Mouse (Mus musculus): ENCODE results near the gene Tmcc1.
A peak's percentile ranks its signal among the peaks of the same experiment; 100 is the strongest.

The Tmcc1 gene

DNA sequence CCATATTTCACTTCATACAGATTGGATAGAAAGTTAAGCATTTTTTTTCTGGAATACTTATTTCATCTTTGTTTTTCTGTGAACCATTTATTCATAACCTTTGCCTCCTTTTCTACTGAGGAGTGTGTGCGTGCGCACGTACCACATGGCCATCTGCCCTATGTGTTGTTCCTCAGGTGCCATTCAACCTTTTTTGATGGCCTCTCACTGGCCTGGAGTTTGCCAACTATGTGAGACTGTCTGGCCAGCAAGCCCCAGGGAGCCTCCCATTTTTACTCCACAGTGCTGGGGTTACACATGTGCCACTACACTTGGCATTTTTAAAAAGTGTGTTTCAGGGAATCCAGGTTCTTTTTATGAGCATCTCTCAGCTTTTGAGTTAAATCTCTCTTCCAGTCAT is 177.4 kb downstream of the Tmcc1 start:
- no peak for DNase-seq (ENCODE audit: low read depth, low spot score)

DNA sequence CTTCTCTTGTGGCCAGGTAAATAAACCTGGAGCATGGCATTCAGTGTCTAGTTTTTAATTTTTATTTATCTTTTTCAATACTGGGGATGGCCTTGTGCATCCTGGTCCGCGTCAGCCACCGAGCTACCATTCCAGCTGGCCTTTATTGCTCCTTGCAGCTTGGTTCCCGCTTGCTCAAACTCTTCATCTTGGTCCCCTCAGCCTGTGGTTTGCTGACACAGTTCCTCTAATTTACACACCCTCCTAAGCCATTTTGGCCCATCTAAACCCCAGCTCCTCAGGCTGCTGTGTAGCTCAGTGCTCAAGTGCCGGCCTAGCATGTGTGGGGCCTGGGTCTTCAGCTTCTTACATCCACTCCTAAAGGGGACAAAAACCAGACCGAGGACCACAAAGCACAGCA is 179.2 kb downstream of the Tmcc1 start:
- DNase-seq (ENCODE audit: low read depth, low spot score) = no peak

DNA sequence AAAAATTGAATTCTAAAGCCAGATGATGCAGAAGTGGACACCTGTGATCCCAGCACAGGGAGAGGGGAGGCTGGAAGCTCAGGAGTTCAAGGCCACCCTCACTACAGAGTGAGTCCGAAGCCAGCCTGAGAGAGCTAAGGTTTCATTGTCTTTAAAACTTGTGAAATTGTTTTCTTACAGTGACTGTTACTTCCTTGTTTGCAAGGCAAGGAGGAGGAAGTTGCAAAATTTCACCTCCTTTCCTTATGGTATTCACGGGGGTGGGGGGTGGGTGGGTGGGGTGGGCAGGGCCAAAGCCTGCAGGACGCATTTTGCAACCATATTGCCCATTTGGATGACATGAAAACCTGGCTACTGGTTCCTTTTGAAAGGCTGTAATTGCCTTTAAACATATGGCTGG is 179.6 kb downstream of the Tmcc1 start:
- no peak for DNase-seq (ENCODE audit: low read depth, low spot score)

DNA sequence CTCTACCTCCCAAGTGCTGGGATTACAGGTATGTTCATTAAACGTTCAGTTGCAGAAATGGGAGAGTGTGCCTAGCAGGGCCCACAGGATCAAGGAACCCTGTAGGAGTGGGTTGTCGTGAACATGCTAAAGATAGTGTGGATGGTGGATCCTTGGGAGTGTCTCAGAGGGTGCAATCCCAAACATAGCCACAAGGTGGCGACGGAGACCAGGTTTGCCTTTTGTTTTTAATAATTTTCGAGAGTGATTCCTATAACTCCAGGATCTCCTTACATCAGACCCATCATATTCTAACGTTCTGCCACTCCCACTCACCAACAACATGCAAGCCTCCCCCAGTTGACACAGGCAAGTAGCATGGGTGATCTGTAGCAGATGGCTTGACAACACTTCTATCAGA is 182.7 kb downstream of the Tmcc1 start:
- peak; percentile 78 for DNase-seq (ENCODE audit: low read depth, low spot score)

DNA sequence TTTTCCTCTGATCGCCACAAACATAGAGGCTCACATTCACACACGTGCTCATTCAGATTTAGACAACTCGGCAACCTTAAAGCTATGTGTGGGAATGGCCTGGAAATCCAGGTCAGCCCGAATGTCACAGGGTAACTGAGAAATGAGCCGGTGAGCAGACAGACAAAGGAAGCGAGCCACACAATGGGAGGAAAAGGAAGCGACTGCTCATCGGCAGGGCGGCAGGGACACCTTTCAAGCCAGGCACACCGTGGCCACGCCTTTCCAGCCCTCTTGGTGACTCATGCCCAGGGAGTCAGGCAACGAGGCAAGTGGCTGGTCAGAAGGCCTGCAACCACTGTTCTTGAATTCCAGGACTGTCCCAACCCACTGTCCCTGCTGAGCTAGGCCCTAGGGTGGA is 183.9 kb downstream of the Tmcc1 start:
- DNase-seq (ENCODE audit: low read depth, low spot score) = no peak

DNA sequence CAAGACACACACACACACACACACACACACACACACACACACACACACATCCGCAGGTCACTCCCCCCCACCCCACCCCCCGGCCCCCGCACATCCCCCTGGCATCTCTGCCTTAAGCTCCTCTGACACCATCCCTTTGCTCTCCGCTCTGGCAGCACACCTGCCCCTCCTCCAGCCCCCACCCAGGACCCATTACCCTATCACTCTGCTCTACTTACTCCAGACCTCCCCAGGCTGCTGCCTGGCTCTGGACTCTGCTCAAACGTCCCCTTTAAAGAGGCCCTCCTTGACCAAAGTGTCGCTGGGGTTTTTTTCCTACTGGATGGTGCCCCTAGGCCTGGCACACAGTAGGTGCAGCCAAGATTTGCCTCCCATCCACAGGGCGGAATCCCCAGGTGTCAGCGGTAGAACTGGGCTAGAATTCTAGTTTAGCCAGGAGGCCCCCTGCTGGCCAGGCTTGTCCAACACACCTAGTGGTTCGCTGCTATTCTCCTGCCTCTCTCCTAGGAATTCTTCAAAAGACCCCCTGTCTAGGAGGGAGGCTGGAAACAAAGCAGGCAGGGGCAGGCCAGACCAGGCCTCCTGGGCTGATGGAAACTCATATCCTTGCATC is 185.6 kb downstream of the Tmcc1 start:
- peak; percentile 68 for DNase-seq (ENCODE audit: low read depth, low spot score)

DNA sequence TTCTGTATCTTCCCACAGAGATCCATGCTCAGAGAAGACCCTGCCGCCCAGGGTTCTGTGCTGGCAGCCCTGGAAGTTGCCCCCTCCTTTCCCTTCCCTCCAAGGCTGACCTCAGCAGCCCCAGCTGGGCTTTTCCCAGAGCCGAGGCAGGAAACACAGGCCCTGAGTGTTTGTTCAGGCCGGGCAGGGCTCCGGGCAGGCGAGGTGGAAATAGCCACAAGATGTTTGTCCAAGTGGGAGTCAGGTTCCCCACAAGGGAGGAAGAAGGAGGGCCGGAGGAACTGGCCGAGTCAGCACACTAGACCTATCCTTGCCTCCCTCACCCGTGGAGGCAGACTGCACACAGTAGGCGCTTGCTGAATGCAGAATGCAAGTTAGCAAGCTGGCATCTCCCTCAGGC is 186.6 kb downstream of the Tmcc1 start:
- no peak for DNase-seq (ENCODE audit: low read depth, low spot score)

DNA sequence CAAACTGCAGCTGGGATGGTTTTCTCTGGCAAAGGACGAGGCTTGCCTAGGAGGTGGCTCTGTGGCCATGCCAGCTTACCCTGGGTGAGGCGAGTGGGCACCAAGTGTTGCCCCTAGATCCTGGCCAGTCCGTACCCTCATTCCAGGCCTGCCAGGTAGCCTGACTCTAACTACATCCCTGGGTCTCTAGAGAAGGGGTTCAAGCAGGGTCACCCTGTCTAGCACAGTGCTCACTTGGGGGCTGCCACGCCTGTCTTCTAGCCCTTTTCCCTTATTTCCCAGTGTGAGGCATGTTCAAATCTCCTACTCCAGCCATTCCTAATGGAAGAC is 187.4 kb downstream of the Tmcc1 start:
- no peak for DNase-seq (ENCODE audit: low read depth, low spot score)

DNA sequence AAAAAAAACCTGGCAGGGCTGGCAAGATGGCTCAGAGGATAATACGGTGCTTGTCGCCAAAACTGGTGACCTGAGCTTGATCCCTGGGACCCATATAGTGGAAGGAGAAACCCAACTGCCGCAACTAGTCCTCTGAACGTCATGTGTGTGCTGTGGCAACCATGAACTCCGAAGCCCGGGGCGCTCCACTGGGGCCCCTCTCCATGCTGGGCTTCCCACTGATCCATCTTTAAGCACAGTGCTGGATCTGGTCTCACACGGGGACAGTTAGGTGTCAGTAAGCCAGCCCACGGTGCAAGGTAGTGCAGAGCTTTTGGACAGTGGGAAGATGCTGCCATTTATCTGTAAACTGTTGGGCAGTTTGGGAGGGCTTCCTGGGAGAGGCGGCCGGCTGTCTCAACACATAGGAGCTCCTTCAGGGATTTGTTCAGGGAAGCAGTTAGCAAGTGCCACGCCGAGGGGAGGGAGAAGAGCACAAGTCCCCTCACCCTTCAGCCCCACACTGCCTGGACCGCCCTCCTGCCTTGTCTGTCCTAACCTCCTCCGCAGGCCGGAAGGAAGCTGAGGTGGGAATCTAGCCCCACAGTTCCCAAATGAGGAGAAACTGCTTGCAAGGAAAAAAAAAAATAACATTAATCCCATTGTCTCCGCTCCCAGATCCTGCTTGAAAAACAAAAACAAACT is 187.9 kb downstream of the Tmcc1 start:
- no peak for DNase-seq (ENCODE audit: low read depth, low spot score)

DNA sequence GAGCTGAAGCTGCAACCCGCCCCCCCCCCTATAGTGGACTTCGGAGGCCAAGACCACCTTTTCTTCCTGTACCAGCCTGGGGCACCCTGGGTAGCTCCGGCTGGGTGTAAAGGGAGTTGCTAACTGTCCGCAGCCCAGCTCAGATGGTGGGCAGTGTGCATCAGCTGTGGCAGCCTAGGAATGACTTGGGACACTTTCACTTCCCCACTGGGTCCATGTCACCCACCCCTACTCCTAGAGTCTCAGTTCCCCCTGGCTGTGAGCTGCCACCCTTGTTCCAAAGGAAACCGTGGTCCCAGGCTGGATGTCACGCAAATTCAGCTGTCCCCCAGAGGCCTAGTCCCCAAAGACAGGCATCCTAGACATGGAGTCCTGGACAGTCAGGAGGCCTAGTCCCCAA is 188.6 kb downstream of the Tmcc1 start:
- no peak for DNase-seq (ENCODE audit: low read depth, low spot score)

DNA sequence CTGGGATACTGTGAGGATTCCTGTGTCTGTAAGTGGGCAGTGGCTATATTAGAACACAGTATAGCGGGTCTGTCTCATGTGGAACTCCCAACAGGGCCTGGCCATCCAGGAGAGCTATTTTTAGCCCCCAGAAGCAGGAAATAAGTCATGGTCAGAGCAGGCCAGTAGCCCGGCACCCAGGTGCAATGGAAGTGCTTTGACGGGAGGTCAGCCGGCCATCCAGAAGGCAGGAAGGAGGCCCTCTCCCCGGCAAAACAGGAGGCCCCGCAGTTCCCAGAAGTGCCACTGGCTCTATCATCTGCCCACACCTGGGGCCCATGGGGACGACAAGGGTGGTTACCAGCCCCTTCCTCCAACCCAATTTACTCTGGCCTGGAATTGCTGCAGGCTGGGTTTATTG is 189.2 kb downstream of the Tmcc1 start:
- DNase-seq (ENCODE audit: low read depth, low spot score) = no peak

DNA sequence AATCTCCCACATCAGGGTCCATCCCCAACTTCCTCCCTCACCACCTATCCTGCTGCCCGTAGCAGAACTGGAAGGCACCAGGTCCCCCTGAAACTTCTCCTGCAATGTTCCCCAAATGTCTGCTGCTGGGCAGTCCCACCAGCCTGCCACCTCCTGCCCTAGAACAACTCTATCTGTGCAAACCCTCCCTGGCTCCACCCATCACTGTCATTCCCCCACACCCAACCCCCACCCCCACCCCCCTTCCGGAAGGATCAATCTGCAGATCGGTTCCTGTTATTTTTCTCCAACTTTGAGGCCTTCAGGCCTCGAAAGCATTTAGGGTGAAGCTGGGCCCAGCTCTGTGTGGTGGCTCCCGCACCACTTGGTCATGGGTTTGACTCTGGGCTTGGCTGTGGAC is 189.8 kb downstream of the Tmcc1 start:
- no peak for DNase-seq (ENCODE audit: low read depth, low spot score)

DNA sequence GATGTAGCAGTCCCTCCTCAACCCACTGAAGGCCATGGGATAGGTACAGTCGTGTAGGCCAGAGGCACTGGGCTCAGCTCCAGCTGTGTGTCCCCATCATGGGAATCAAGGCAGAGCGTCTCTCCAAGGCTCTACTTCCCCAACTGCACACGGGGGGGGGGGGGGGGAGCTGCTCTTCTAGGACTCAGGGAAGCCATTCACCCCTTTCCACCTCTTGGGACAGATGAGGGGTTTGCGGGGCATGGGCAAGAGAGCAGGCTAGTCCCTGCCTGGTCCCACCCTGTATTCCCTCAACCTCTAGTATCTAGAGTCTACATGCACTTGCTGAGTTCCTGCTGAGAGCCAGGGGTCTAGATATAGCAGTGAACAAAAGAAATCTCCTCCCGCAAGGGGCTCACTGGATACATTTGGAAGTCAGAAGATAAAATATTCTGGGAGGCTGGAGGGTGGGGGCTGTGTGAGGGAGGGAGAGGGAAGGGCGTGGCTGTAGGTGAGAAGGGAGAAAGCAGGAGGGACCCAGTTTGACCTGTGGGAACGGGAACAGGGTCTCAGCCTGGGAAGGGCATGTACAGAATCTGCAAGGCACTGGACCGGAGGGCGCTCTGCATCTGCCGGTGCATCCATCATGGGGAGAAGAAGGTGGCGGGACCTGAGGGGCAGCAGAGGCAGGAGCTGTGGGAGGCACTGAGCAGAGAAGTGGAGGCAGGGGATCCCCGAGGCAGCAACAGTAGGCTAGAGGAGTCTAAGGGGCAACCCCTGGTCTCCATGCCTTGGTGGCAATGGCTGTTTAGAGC is 190.8 kb downstream of the Tmcc1 start:
- DNase-seq (ENCODE audit: low read depth, low spot score) = no peak

DNA sequence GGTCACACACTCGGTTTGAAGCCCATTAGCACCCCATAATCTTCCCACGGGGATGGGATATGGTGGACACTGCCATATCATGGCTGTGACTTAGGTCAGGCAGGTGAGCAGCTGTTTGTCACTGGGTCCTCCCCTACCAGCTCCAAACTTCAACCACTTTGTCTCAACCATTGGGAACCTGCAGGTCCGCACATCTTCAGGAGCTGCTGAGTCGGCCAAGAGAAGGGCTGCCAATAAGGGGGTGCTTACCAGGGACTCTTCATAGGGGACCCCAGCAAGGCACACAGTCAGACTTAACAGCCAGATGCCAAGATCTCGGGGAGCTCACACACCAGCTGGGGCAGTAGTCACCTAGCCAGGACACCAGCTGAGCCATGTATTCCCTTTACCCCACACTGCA is 192.4 kb downstream of the Tmcc1 start:
- DNase-seq (ENCODE audit: low read depth, low spot score) = no peak

DNA sequence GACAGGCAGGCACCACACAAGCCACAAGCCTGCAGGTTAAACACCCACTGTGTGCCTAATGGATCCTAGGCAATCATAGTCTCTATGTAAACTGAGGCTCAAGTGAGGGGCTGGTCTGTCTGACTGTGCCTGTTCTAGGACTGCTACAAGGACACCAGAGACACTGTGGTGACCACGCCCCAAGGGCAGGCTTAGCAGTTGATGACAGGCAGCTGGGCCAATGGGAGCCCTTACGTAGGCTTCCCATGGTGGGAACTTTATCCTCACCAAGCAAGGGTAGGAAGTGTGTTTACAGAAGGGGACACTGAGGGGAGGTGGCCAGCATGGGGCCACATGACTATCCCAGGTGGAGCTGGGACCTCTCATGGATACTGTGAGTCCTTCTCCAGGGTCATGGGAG is 194.1 kb downstream of the Tmcc1 start:
- no peak for DNase-seq (ENCODE audit: low read depth, low spot score)

DNA sequence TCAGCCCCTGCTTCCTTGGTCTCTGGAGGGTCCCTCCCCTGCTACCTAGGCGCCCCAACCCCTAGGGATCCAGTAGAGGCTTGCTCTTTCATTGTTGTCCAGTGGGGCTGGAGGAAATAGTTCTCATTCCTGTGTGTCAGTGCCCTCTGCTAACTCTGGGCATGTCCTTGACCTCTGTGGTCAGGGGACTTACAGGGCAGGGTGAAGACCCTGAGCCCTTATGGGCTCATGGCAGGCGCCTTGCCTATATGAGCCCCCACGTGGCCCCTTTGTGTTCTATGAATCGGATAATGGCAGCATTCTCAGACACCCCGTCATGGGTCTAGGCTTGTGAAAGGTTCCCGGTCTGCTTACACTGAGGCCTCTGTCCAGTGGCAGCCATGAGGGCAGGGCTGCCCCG is 194.5 kb downstream of the Tmcc1 start:
- DNase-seq (ENCODE audit: low read depth, low spot score) = no peak

DNA sequence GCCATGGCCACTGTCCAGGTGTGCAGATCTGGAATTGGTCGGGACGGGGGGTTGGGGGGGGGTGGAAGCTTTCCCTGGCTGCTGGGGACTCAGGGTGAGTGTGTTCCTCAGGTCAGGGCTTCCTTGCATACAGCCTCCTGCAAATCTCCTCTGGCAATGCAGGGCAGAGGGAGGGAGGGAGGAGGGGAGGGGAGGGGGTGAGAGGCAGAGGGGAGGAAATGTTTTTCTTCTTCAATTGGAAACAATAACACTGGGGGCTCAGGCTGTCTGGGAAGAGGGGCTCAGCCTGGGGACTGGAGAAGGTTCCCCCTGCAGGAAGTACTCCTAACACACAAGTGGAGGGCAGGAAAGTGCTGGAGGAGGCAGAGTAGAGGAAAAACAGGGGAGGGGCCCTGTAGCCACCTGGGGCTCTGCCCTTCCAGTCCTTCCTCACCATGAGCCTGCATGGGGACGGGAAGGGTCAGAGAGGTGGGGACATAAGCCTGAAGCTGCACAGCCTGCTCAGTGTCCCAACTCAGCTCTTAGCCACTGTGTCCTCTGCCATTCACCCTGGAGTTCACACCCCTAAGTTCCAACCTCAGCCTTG is 195.5 kb downstream of the Tmcc1 start:
- no peak for DNase-seq (ENCODE audit: low read depth, low spot score)

DNA sequence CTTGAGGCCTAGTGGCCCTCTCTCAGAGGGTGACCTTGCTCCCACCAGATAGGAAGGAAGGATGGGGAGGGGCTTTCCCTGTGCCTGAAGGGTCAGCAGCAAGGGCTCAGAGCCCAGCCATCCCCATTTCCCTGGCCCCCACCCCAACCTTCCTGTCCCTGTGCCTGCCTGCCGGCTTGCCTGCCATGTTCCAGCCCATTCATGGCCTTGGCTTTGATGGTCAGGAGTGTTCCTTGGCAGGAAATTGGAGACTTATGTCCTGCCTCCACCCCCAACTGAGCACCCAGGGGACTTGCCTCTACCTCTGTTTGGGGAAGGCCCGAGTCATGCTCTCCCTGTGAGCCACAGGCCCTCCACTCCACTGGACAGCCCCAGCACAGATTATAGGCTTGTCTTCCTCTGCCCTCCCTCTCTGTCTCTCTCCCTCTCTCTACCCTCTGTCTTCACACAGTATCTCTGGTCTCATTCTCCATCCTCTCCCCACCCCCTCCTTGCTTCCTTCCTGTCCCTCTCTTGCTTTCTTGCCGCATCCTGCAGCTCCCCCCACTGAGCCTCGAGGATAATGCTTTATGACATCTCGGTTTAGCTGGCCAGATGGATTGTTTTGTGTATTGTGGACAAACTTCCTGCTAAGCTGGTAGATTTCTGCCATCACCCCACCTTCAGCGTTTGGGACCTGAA is 197.0 kb downstream of the Tmcc1 start:
- DNase-seq (ENCODE audit: low read depth, low spot score) = peak; percentile 79

DNA sequence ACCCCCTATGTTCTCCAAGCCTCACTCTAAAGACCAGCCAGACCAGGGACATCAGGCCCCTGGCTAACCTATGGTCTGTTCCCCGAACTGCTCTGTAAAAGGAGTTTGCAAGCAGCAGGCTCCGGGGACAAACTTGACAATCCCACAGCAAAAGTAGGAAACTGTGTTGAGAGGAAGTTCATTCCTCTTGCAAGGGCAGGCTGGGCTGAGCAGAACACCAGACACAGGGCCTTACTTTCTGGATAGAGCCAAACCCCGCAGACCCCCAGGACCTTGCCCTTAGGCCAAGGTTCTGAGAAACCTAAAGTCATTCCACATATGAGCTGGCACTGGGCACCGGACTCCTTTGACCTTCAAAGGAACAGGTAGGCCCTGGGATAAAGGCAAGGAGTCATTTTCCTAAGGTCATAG is 197.8 kb downstream of the Tmcc1 start:
- no peak for DNase-seq (ENCODE audit: low read depth, low spot score)

DNA sequence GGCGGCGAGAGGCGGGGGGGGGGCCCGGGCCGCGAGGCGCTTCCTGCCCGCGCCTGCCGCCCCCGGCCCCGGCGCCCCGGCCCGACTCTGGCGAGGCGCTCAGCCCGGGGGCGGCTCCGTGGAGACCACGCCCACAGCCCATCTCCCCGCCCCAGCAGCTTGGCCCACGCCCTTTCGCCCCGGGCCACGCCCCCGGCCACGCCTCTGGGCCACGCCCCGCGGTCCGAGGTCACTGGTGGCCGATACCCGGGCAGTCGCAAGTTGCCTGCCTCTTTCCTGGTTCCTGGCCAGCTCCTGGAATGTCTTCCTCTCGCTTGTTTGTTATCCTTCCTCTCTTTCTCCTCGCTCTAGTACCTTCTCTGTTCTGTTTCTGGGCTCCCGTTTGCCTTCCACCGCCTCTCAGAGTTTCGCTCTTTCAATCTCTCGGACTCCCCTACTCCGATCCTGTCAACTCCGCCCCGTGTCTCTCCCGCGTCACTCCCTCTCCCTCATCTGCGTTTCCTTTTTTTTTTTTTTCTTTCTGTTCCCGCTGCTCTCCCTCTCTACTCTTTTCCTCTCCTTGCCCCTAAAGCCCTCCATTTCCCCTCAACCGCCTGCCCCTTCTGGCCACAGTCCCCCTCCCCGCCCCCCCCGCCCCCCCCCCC is 198.3 kb downstream of the Tmcc1 start, which contains the start of gene Plxnd1:
Gene Plxnd1, minus strand, starts transcription at position 129 of the 644 bp plus-strand sequence.
- DNase-seq (ENCODE audit: low read depth, low spot score) = peak; percentile 86

DNA sequence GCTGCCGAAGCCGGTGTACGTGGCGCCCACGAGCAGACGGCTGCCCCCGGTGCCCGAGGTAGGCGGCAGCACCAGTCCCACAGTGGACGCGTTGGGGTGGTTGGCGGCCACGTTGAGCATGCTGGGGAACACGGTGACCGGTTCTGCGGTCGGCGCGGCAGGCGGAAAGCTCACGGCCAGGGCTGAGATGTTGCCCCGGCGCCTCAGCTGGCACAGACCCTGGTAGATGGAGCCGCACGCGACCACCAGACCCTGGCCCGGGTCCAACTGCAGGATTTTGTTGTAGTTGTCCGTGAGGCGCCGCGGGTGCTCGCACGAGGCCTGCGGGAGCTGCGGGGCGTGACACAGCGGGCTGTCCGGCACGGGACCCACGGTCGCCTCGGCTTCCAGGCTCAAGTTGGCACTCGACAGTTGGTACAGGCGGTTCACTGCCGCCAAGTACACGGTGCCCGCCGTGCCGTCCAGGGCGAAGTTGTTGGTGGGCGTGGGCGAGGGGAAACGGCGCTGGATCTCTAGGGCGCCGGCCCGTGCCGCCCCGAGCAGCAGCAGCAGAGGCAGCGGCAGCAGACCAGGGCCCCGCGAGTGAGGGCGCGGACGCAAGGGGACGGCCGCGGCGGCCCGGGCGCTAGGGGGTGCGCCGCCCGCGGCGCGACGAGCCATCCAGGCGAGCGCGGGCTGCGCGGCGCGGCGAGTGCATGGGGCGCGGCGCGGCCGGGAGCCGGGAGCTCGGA is 199.0 kb downstream of the Tmcc1 start:
- DNase-seq (ENCODE audit: low read depth, low spot score) = no peak
